Mouse (Mus musculus) MEL (cell line): ENCODE data around the gene Ccno. TPM values are rescaled to one million over a fixed set of nuclear protein-coding genes. Genes with fewer than 3 reads are reported as not detected.
A peak's percentile ranks its signal among the peaks of the same experiment; 100 is the strongest.

Experiments
- DNase-seq: peaks from one replicate; pipeline ENCODE4 v3.0.0; 2011; ENCODE audit warnings: low read depth, low spot score
- H3K27ac ChIP-seq: 2 replicates; pipeline ENCODE4 v1.5.1; 2012; ENCODE audit warnings: low read depth, mild to moderate bottlenecking, control low read depth, low read length, moderate library complexity; ENCODE audit not compliant: control insufficient read depth
- H3K27me3 ChIP-seq, 2 experiments: fragments of 150-350 bp in 1 of 2; sonication (generic) in 1 of 2; 2 replicates each; pipeline ENCODE4 v1.6.1; 2012; ENCODE audit warnings: low read length in 2 of 2, mild to moderate bottlenecking in 2 of 2, improper control_type of control experiment in 1 of 2, moderate library complexity in 1 of 2; ENCODE audit not compliant: insufficient read depth in 2 of 2, control insufficient read depth in 1 of 2
- H3K36me3 ChIP-seq, 2 experiments: 2 replicates each; pipeline ENCODE4 v1.6.1; 2012 to 2014; ENCODE audit warnings: low read length in 2 of 2, improper control_type of control experiment in 1 of 2, inconsistent platforms in 1 of 2, mild to moderate bottlenecking in 1 of 2; ENCODE audit not compliant: insufficient read depth in 2 of 2, control insufficient read depth in 1 of 2
- H3K4me1 ChIP-seq, 2 experiments: fragments of 150-350 bp in 1 of 2; sonication (generic) in 1 of 2; 2 replicates each; pipeline ENCODE4 v1.6.1; 2012; ENCODE audit warnings: low read length in 2 of 2, improper control_type of control experiment in 1 of 2, mild to moderate bottlenecking in 1 of 2; ENCODE audit not compliant: insufficient read depth in 2 of 2, control insufficient read depth in 1 of 2
- H3K4me3 ChIP-seq, 2 experiments: fragments of 150-350 bp in 1 of 2; sonication (generic) in 1 of 2; 2 replicates each; pipeline ENCODE4 v1.5.1; 2012; ENCODE audit warnings: low read depth in 2 of 2, low read length in 2 of 2, mild to moderate bottlenecking in 2 of 2, moderate library complexity in 2 of 2, control low read depth in 1 of 2, improper control_type of control experiment in 1 of 2; ENCODE audit not compliant: control insufficient read depth in 1 of 2, insufficient read depth in 1 of 2
- H3K79me2 ChIP-seq: 2 replicates; pipeline ENCODE4 v1.6.1; 2012; ENCODE audit warnings: mild to moderate bottlenecking, low read length, moderate library complexity; ENCODE audit not compliant: control insufficient read depth, poor library complexity, insufficient read depth
- H3K9ac ChIP-seq: 2 replicates; pipeline ENCODE4 v1.6.1; 2012; ENCODE audit warnings: low read depth, mild to moderate bottlenecking, control low read depth, low read length, moderate library complexity; ENCODE audit not compliant: control insufficient read depth, poor library complexity, severe bottlenecking
- H3K9me3 ChIP-seq: fragments of 150-350 bp; sonication (generic); replicated peaks from 2 replicates; pipeline ENCODE4 v1.6.1; 2012; ENCODE audit warnings: mild to moderate bottlenecking, low read length, improper control_type of control experiment, moderate library complexity; ENCODE audit not compliant: insufficient read depth
- BHLHE40 ChIP-seq: IDR thresholded peaks from 2 replicates; pipeline ENCODE4 v1.6.1; 2012; ENCODE audit warnings: low read depth, mild to moderate bottlenecking, inconsistent platforms, low read length, improper control_type of control experiment, borderline replicate concordance
- CHD1 ChIP-seq: IDR thresholded peaks from 2 replicates; pipeline ENCODE4 v1.6.1; 2012; ENCODE audit warnings: low read depth, mild to moderate bottlenecking, inconsistent platforms, low read length, improper control_type of control experiment
- CHD2 ChIP-seq: IDR thresholded peaks from 2 replicates; pipeline ENCODE4 v1.6.1; 2011; ENCODE audit warnings: low read length, improper control_type of control experiment
- CTCF ChIP-seq, 3 experiments: IDR thresholded peaks in 2 of 3; conservative IDR thresholded peaks in 1 of 3; 2 replicates each; pipeline ENCODE4 v1.5.1; 2011 to 2012; ENCODE audit warnings: low read length in 3 of 3, low read depth in 2 of 3, mild to moderate bottlenecking in 2 of 3, improper control_type of control experiment in 1 of 3, inconsistent platforms in 1 of 3, mixed read lengths in 1 of 3, moderate library complexity in 1 of 3; ENCODE audit not compliant: control insufficient read depth in 1 of 3, insufficient read depth in 1 of 3, poor library complexity in 1 of 3, severe bottlenecking in 1 of 3
- E2F4 ChIP-seq: IDR thresholded peaks from 2 replicates; pipeline ENCODE4 v1.6.1; 2011; ENCODE audit warnings: low read depth, low read length, improper control_type of control experiment, borderline replicate concordance
- ELF1 ChIP-seq: IDR thresholded peaks from 2 replicates; pipeline ENCODE4 v1.6.1; 2014; ENCODE audit warnings: low read depth, mild to moderate bottlenecking, inconsistent platforms, low read length, improper control_type of control experiment, moderate library complexity
- EP300 ChIP-seq, 2 experiments: IDR thresholded peaks; 2 replicates each; pipeline ENCODE4 v1.6.1; 2011; ENCODE audit warnings: improper control_type of control experiment in 2 of 2, low read length in 2 of 2, low read depth in 1 of 2, mild to moderate bottlenecking in 1 of 2
- ETS1 ChIP-seq: IDR thresholded peaks from 2 replicates; pipeline ENCODE4 v1.6.1; 2012; ENCODE audit warnings: low read depth, mild to moderate bottlenecking, inconsistent platforms, low read length, improper control_type of control experiment, moderate library complexity
- GABPA ChIP-seq: IDR thresholded peaks from 2 replicates; pipeline ENCODE4 v1.6.1; 2012; ENCODE audit warnings: low read depth, mild to moderate bottlenecking, inconsistent platforms, low read length, improper control_type of control experiment, moderate library complexity
- GATA1 ChIP-seq: IDR thresholded peaks from 2 replicates; pipeline ENCODE4 v1.6.1; 2011; ENCODE audit warnings: low read depth, low read length, improper control_type of control experiment
- HCFC1 ChIP-seq: IDR thresholded peaks from 2 replicates; pipeline ENCODE4 v1.6.1; 2012; ENCODE audit warnings: low read depth, mild to moderate bottlenecking, inconsistent platforms, low read length, improper control_type of control experiment, moderate library complexity
- JUND ChIP-seq: IDR thresholded peaks from 2 replicates; pipeline ENCODE4 v1.6.1; 2011; ENCODE audit warnings: low read depth, mild to moderate bottlenecking, improper control_type of control experiment, low read length
- KAT2A ChIP-seq: conservative IDR thresholded peaks from 2 replicates; pipeline ENCODE4 v1.6.1; 2012; ENCODE audit warnings: low read depth, low read length, improper control_type of control experiment, inconsistent platforms
- MAFK ChIP-seq: IDR thresholded peaks from 2 replicates; pipeline ENCODE4 v1.6.1; 2011; ENCODE audit warnings: low read depth, mild to moderate bottlenecking, low read length, improper control_type of control experiment, borderline replicate concordance
- MAX ChIP-seq: IDR thresholded peaks from 2 replicates; pipeline ENCODE4 v1.6.1; 2011; ENCODE audit warnings: low read length, improper control_type of control experiment
- MAZ ChIP-seq: IDR thresholded peaks from 2 replicates; pipeline ENCODE4 v1.6.1; 2012; ENCODE audit warnings: low read depth, mild to moderate bottlenecking, inconsistent platforms, low read length, improper control_type of control experiment
- MEF2A ChIP-seq: IDR thresholded peaks from 2 replicates; pipeline ENCODE4 v1.6.1; 2014; ENCODE audit warnings: low read depth, mild to moderate bottlenecking, inconsistent platforms, low read length, improper control_type of control experiment; ENCODE audit not compliant: poor library complexity, insufficient replicate concordance, severe bottlenecking; ENCODE audit errors: extremely low read depth
- MXI1 ChIP-seq: IDR thresholded peaks from 2 replicates; pipeline ENCODE4 v1.6.1; 2011; ENCODE audit warnings: mild to moderate bottlenecking, low read depth, low read length, improper control_type of control experiment
- MYB ChIP-seq: IDR thresholded peaks from 2 replicates; pipeline ENCODE4 v1.6.1; 2011; ENCODE audit warnings: mild to moderate bottlenecking, low read depth, low read length, improper control_type of control experiment
- MYC ChIP-seq: IDR thresholded peaks from 2 replicates; pipeline ENCODE4 v1.6.1; 2011; ENCODE audit warnings: low read depth, mild to moderate bottlenecking, low read length, improper control_type of control experiment, moderate library complexity
- NELFE ChIP-seq: IDR thresholded peaks from 2 replicates; pipeline ENCODE4 v1.6.1; 2011; ENCODE audit warnings: low read depth, low read length, improper control_type of control experiment
- NRF1 ChIP-seq: IDR thresholded peaks from 2 replicates; pipeline ENCODE4 v1.6.1; 2014; ENCODE audit warnings: low read depth, mild to moderate bottlenecking, inconsistent platforms, low read length, improper control_type of control experiment, moderate library complexity; ENCODE audit not compliant: poor library complexity, insufficient read depth, severe bottlenecking
- POLR2A ChIP-seq, 2 experiments: IDR thresholded peaks; 2 replicates each; pipeline ENCODE4 v1.6.1; 2011 to 2012; ENCODE audit warnings: low read length in 2 of 2, mild to moderate bottlenecking in 2 of 2, control low read depth in 1 of 2, improper control_type of control experiment in 1 of 2, low read depth in 1 of 2, moderate library complexity in 1 of 2; ENCODE audit not compliant: control insufficient read depth in 1 of 2, insufficient read depth in 1 of 2, poor library complexity in 1 of 2
- POLR2AphosphoS2 ChIP-seq: IDR thresholded peaks from 2 replicates; pipeline ENCODE4 v1.6.1; 2011; ENCODE audit warnings: low read length, improper control_type of control experiment
- POLR2AphosphoS5 ChIP-seq: IDR thresholded peaks from 2 replicates; pipeline ENCODE4 v1.6.1; 2012; ENCODE audit warnings: low read depth, borderline replicate concordance, mild to moderate bottlenecking, inconsistent platforms, low read length, moderate library complexity, mixed read lengths
- RAD21 ChIP-seq: IDR thresholded peaks from 2 replicates; pipeline ENCODE4 v1.6.1; 2011; ENCODE audit warnings: mild to moderate bottlenecking, low read depth, low read length, improper control_type of control experiment
- RCOR1 ChIP-seq: IDR thresholded peaks from 2 replicates; pipeline ENCODE4 v1.6.1; 2012; ENCODE audit warnings: low read depth, mild to moderate bottlenecking, inconsistent platforms, low read length, improper control_type of control experiment
- SIN3A ChIP-seq: IDR thresholded peaks from 2 replicates; pipeline ENCODE4 v1.6.1; 2012; ENCODE audit warnings: low read length, improper control_type of control experiment, inconsistent platforms
- SMC3 ChIP-seq: IDR thresholded peaks from 2 replicates; pipeline ENCODE4 v1.6.1; 2011; ENCODE audit warnings: low read depth, low read length, improper control_type of control experiment
- TAL1 ChIP-seq: IDR thresholded peaks from 2 replicates; pipeline ENCODE4 v1.6.1; 2012; ENCODE audit warnings: mild to moderate bottlenecking, inconsistent platforms, low read length, moderate library complexity, mixed read lengths
- TBP ChIP-seq: IDR thresholded peaks from 2 replicates; pipeline ENCODE4 v1.8.0; 2011; ENCODE audit warnings: low read depth, low read length, improper control_type of control experiment
- TCF12 ChIP-seq: IDR thresholded peaks from 2 replicates; pipeline ENCODE4 v1.6.1; 2014; ENCODE audit warnings: low read depth, mild to moderate bottlenecking, inconsistent platforms, low read length, improper control_type of control experiment, moderate library complexity
- UBTF ChIP-seq: IDR thresholded peaks from 2 replicates; pipeline ENCODE4 v1.6.1; 2012; ENCODE audit warnings: low read depth, mild to moderate bottlenecking, inconsistent platforms, low read length, improper control_type of control experiment, moderate library complexity, borderline replicate concordance; ENCODE audit not compliant: insufficient read depth
- USF1 ChIP-seq: IDR thresholded peaks from 2 replicates; pipeline ENCODE4 v1.6.1; 2014; ENCODE audit warnings: low read depth, mild to moderate bottlenecking, inconsistent platforms, low read length, improper control_type of control experiment, moderate library complexity
- USF2 ChIP-seq, 2 experiments: IDR thresholded peaks; 2 replicates each; pipeline ENCODE4 v1.6.1; 2011 to 2012; ENCODE audit warnings: improper control_type of control experiment in 2 of 2, low read length in 2 of 2, borderline replicate concordance in 1 of 2, inconsistent platforms in 1 of 2, low read depth in 1 of 2, mild to moderate bottlenecking in 1 of 2; ENCODE audit not compliant: insufficient read depth in 1 of 2
- ZKSCAN1 ChIP-seq: IDR thresholded peaks from 2 replicates; pipeline ENCODE4 v1.6.1; 2012; ENCODE audit warnings: low read depth, mild to moderate bottlenecking, inconsistent platforms, low read length, improper control_type of control experiment, moderate library complexity
- ZMIZ1 ChIP-seq: IDR thresholded peaks from 2 replicates; pipeline ENCODE4 v1.6.1; 2012; ENCODE audit warnings: low read depth, mild to moderate bottlenecking, inconsistent platforms, low read length, improper control_type of control experiment, moderate library complexity
- ZNF384 ChIP-seq: IDR thresholded peaks from 2 replicates; pipeline ENCODE4 v1.6.1; 2012; ENCODE audit warnings: low read depth, mild to moderate bottlenecking, inconsistent platforms, low read length, improper control_type of control experiment
- polyA plus RNA-seq, 2 experiments: library from polyadenylated mRNA; stranded (reverse) in 1 of 2; unstranded in 1 of 2; fragments of >175 nt in 1 of 2; fragments of >200 nt in 1 of 2; gene quantifications; 2 replicates each; pipeline versions ENCODE4 v1.2.1 to v1.2.4; 2012; ENCODE audit warnings: low replicate concordance in 2 of 2, low read depth in 1 of 2; ENCODE audit not compliant: insufficient read length in 2 of 2, insufficient read depth in 1 of 2, missing spikeins in 1 of 2
- total RNA-seq: library from RNA; depleted of rRNA; stranded (reverse); fragments of 300-350 nt; gene quantifications from 2 replicates; pipeline ENCODE4 v1.2.3, GENCODE M21; 2012; rRNA removed

Ccno gene
- total RNA-seq (0.13 and 0.27 TPM in 2 replicates), polyA plus RNA-seq (under 1 TPM in 1 of 2 experiments, not detected in 1; 0.50 TPM)

DNA sequence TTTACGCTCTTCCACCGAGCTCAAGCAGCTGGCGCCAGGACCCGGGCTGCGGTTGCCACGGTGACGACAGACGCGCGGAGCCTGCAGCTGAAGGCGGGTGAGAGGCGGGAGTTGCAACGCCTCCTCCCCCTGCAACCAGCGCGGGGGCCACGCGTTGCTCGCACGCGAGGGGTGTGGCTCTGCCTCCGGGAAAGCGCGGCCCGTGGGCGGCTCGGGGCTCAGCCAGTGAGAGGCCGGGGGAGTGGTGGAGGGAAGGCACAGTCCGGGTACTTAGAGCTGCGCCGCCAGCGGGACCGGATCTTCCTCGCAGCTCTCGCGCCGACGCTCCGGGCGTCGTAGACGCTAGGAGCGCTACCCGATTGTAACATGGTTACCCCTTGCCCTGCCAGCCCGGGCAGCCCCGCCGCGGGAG, at the start of gene Ccno:
Gene Ccno (plus strand): TSS at position 271 of the 412 bp plus-strand sequence.
- DNase-seq: peak; percentile 87
- Histone ChIP-seq H3K27me3 (no peaks in the 10 kb centered on the region), H3K4me3 (peak within 1 kb of the TSS; percentile 44 to 47), H3K9ac (peak within 1 kb of the TSS; percentile 67), H3K36me3 (no peaks in the 10 kb centered on the region), H3K9me3 (no peaks in the 10 kb centered on the region), H3K27ac (no peak within 1 kb of the TSS), H3K79me2 (no peaks in the 10 kb centered on the region), H3K4me1 (no peaks in the 10 kb centered on the region; a peak in 1 of 4 replicates)
- TF ChIP-seq SIN3A (peak; percentile 86), NELFE (peak; percentile 53), RAD21 (no peak), RCOR1 (no peak), TAL1 (no peak), BHLHE40 (peak; percentile 81), NRF1 (no peak), USF2 (IDR thresholded peaks at IDR 0.05; ENCODE audit: borderline replicate concordance in 1 of 2, insufficient read depth in 1 of 2, low read depth in 1 of 2, low read length in 2 of 2) (no peak), USF1 (no peak), GABPA (no peak), CHD2 (no peak), POLR2A (IDR thresholded peaks at IDR 0.05; ENCODE audit: control insufficient read depth in 1 of 2, insufficient read depth in 1 of 2, low read depth in 1 of 2, low read length in 2 of 2, poor library complexity in 1 of 2) (peak; percentile 53 to 66; a peak in 2 of 4 replicates), ELF1 (no peak), SMC3 (no peak), ZNF384 (no peak), MEF2A (no peak), EP300 (IDR thresholded peaks at IDR 0.05; ENCODE audit: low read depth in 1 of 2, low read length in 2 of 2) (no peak), TCF12 (no peak), KAT2A (no peak), ETS1 (no peak), E2F4 (no peak), CTCF (IDR thresholded peaks at IDR 0.05 in 2 of 3, conservative IDR thresholded peaks at IDR 0.05 in 1 of 3; ENCODE audit: control insufficient read depth in 1 of 3, insufficient read depth in 1 of 3, low read depth in 2 of 3, low read length in 3 of 3, poor library complexity in 1 of 3, severe bottlenecking in 1 of 3) (no peak), POLR2AphosphoS2 (no peak), HCFC1 (0 out of 2 replicates have a peak, but pooled peaks have one; percentile 21), MYB (no peak), MAX (peak; percentile 61), MYC (no peak), ZKSCAN1 (no peak), MXI1 (peak; percentile 75), ZMIZ1 (no peak), POLR2AphosphoS5 (no peak), MAFK (no peak), GATA1 (no peak), UBTF (no peak), JUND (no peak), CHD1 (no peak), TBP (no peak), MAZ (no peak; the same call in 1 of the 2 replicates)
